7 mouse cellular contexts compared by ENCODE assay signal in genomic region chr3:90513796-90514590, GRCm38 (mm10). TPM values are rescaled to one million over a fixed set of nuclear protein-coding genes. Genes with fewer than 3 reads are reported as not detected.
DNase-seq lines count a peak whose midpoint lies in the region; ATAC-seq and TF ChIP-seq lines count a peak whose summit lies in the region.

TSS of gene S100a1 (minus strand) at chr3:90514392.
TSS of gene S100a13 (plus strand) at chr3:90514435.

- no peaks in the 10 kb centered on the region for H3K9me3 ChIP-seq in forebrain, embryonic 13.5 days (replicated peaks)
- H3K9me3 ChIP-seq in lung, embryonic 14.5 days (ENCODE audit: low read depth, low read length) = no peaks in the 10 kb centered on the region

- intact Hi-C loops in heart, postnatal 36 days (cut with DNase I) = no loop called here

- no peak for TF ChIP-seq POLR2A in olfactory bulb, adult 2 months (IDR thresholded peaks at IDR 0.05; ENCODE audit: insufficient read depth, low read depth, low read length)

- H3K4me1 ChIP-seq in forebrain, embryonic 13.5 days = peaks cover 17% of the 10 kb centered on the region
- peaks cover 4% of the 10 kb centered on the region for H3K4me1 ChIP-seq in lung, embryonic 14.5 days (ENCODE audit: insufficient read depth)
- peaks cover 15% of the 10 kb centered on the region for H3K4me1 ChIP-seq in olfactory bulb, adult 2 months (ENCODE audit: control insufficient read depth, insufficient read depth, low read length)

- H3K4me3 ChIP-seq in forebrain, embryonic 13.5 days = peak within 1 kb of the TSS; percentile 38
- peak within 1 kb of the TSS; percentile 42 for H3K4me3 ChIP-seq in lung, embryonic 14.5 days (ENCODE audit: low read depth, low read length)
- peak within 1 kb of the TSS; percentile 40 for H3K4me3 ChIP-seq in olfactory bulb, adult 2 months (ENCODE audit: insufficient read depth, low read depth, low read length)

- peak within 1 kb of the TSS; percentile 54 for H3K9ac ChIP-seq in forebrain, embryonic 13.5 days
- H3K9ac ChIP-seq in lung, embryonic 14.5 days = peak within 1 kb of the TSS; percentile 54

- ATAC-seq in forebrain, embryonic 13.5 days = peak; percentile 25; the same call in 1 of the 2 replicates
- ATAC-seq in lung, embryonic 14.5 days (ENCODE audit: insufficient read depth) = peak; percentile 38

- H3K27ac ChIP-seq in forebrain, embryonic 13.5 days = no peak within 1 kb of the TSS
- peak within 1 kb of the TSS; percentile 25; the same call in 1 of the 2 replicates for H3K27ac ChIP-seq in lung, embryonic 14.5 days (ENCODE audit: low read depth)
- peak within 1 kb of the TSS; percentile 36; the same call in 1 of the 2 replicates for H3K27ac ChIP-seq in olfactory bulb, adult 2 months (ENCODE audit: insufficient read depth, low read depth, low read length)

- TF ChIP-seq CTCF in lung, embryonic 14.5 days (IDR thresholded peaks at IDR 0.05; ENCODE audit: low read depth) = peak; percentile 42; the same call in 1 of the 2 replicates
- TF ChIP-seq CTCF in olfactory bulb, adult 2 months (IDR thresholded peaks at IDR 0.05; ENCODE audit: insufficient read depth, low read depth, low read length) = no peak

- peak within 1 kb of the TSS; percentile 66 for H3K4me2 ChIP-seq in forebrain, embryonic 13.5 days
- H3K4me2 ChIP-seq in lung, embryonic 14.5 days = peak within 1 kb of the TSS; percentile 86

- WGBS in forebrain, embryonic 13.5 days = 4% methylated on average over 25 of the region's 25 CpGs
- 3% methylated on average over 24 of the region's 25 CpGs for WGBS in lung, embryonic 14.5 days
- WGBS in olfactory bulb, adult 2 months = 11% methylated on average over 25 of the region's 25 CpGs

- H3K27me3 ChIP-seq in forebrain, embryonic 13.5 days = peaks cover 36% of the 10 kb centered on the region
- no peaks in the 10 kb centered on the region; the same call in 1 of the 2 replicates for H3K27me3 ChIP-seq in lung, embryonic 14.5 days (ENCODE audit: insufficient read depth, low read length)

- DNase-seq in MEL-GATA-1-ER (ENCODE audit: extremely low read depth, low read depth) = peak; percentile 31
- peak; percentile 84 to 85 for DNase-seq in adrenal gland, postnatal 36 days
- peak; percentile 72 to 80 for DNase-seq in heart, postnatal 36 days
- peak in 1 of 2 experiments; percentile 52 for DNase-seq in layer of hippocampus, adult 18-20 months (ENCODE audit: low spot score in 2 of 2)
- DNase-seq in lung, embryonic 14.5 days = peak; percentile 66

- H3K36me3 ChIP-seq in forebrain, embryonic 13.5 days (ENCODE audit: poor library complexity, severe bottlenecking) = no peaks in the 10 kb centered on the region
- H3K36me3 ChIP-seq in lung, embryonic 14.5 days (ENCODE audit: insufficient read depth) = no peaks in the 10 kb centered on the region

RNA-seq across cellular contexts. Expression of gene S100a1, which starts in this region (rescaled TPM):
- 100 to 1,000 TPM; 142 to 154 TPM for total RNA-seq in adrenal gland, postnatal 36 days (2021)
- 5.0 and 6.8 TPM in 2 replicates for polyA plus RNA-seq in forebrain, embryonic 13.5 days (2015; fragmentation: Nextera tagmentation; extraction: Ambion mirVana)
- 100 to 1,000 TPM; 897 to 921 TPM for total RNA-seq in heart, postnatal 36 days (2021)
- 100 to 1,000 TPM in 1 of 2 experiments, 10 to 100 TPM in 1; 91.3 to 102 TPM for total RNA-seq in layer of hippocampus, adult 18-20 months (2021)
- polyA plus RNA-seq in lung, embryonic 14.5 days (2014; fragmentation: Nextera tagmentation; extraction: Ambion mirVana) = 28.0 and 33.9 TPM in 2 replicates
- not detected in 2 replicates for polyA plus RNA-seq in olfactory bulb, adult 2 months (2012; ENCODE audit: insufficient read depth, insufficient read length, low replicate concordance, missing spikeins)

RNA-seq across cellular contexts. Expression of gene S100a13, which starts in this region (rescaled TPM):
- 10 to 100 TPM; 33.4 to 38.2 TPM for total RNA-seq in adrenal gland, postnatal 36 days (2021)
- polyA plus RNA-seq in forebrain, embryonic 13.5 days (2015; fragmentation: Nextera tagmentation; extraction: Ambion mirVana) = 6.9 and 7.5 TPM in 2 replicates
- 10 to 100 TPM; 31.2 to 32.1 TPM for total RNA-seq in heart, postnatal 36 days (2021)
- 10 to 100 TPM; 19.4 to 21.3 TPM for total RNA-seq in layer of hippocampus, adult 18-20 months (2021)
- polyA plus RNA-seq in lung, embryonic 14.5 days (2014; fragmentation: Nextera tagmentation; extraction: Ambion mirVana) = 27.3 and 32.2 TPM in 2 replicates
- polyA plus RNA-seq in olfactory bulb, adult 2 months (2012; ENCODE audit: insufficient read depth, insufficient read length, low replicate concordance, missing spikeins) = not detected in 2 replicates

Comparison
In these comparisons a context has a peak if more than half of its experiments do, and no peak if none do; other contexts are left out.
1. RNA of gene S100a1 (total RNA-seq): 897 to 921 TPM in heart, postnatal 36 days; 142 to 154 TPM in adrenal gland, postnatal 36 days and 91.3 to 102 TPM in layer of hippocampus, adult 18-20 months; every median in the first group is over 4 times any median in the second.
2. Peak in every context shown above with its lines, with median percentiles within 50 percentile points of each other: H3K4me3 ChIP-seq.